Mouse (Mus musculus) MEL (cell line): ENCODE measurements around the gene Wnt9a. TPM values are rescaled to one million over a fixed set of nuclear protein-coding genes. Genes with fewer than 3 reads are reported as not detected.

ENCODE experiments used
- DNase-seq: peaks from one replicate; pipeline ENCODE4 v3.0.0; 2011; ENCODE audit warnings: low read depth, low spot score
- H3K27ac ChIP-seq: 2 replicates; pipeline ENCODE4 v1.5.1; 2012; ENCODE audit warnings: low read depth, mild to moderate bottlenecking, control low read depth, low read length, moderate library complexity; ENCODE audit not compliant: control insufficient read depth
- H3K27me3 ChIP-seq, 2 experiments: fragments of 150-350 bp in 1 of 2; sonication (generic) in 1 of 2; 2 replicates each; pipeline ENCODE4 v1.6.1; 2012; ENCODE audit warnings: low read length in 2 of 2, mild to moderate bottlenecking in 2 of 2, improper control_type of control experiment in 1 of 2, moderate library complexity in 1 of 2; ENCODE audit not compliant: insufficient read depth in 2 of 2, control insufficient read depth in 1 of 2
- H3K36me3 ChIP-seq, 2 experiments: 2 replicates each; pipeline ENCODE4 v1.6.1; 2012 to 2014; ENCODE audit warnings: low read length in 2 of 2, improper control_type of control experiment in 1 of 2, inconsistent platforms in 1 of 2, mild to moderate bottlenecking in 1 of 2; ENCODE audit not compliant: insufficient read depth in 2 of 2, control insufficient read depth in 1 of 2
- H3K4me1 ChIP-seq, 2 experiments: fragments of 150-350 bp in 1 of 2; sonication (generic) in 1 of 2; 2 replicates each; pipeline ENCODE4 v1.6.1; 2012; ENCODE audit warnings: low read length in 2 of 2, improper control_type of control experiment in 1 of 2, mild to moderate bottlenecking in 1 of 2; ENCODE audit not compliant: insufficient read depth in 2 of 2, control insufficient read depth in 1 of 2
- H3K4me3 ChIP-seq, 2 experiments: fragments of 150-350 bp in 1 of 2; sonication (generic) in 1 of 2; 2 replicates each; pipeline ENCODE4 v1.5.1; 2012; ENCODE audit warnings: low read depth in 2 of 2, low read length in 2 of 2, mild to moderate bottlenecking in 2 of 2, moderate library complexity in 2 of 2, control low read depth in 1 of 2, improper control_type of control experiment in 1 of 2; ENCODE audit not compliant: control insufficient read depth in 1 of 2, insufficient read depth in 1 of 2
- H3K79me2 ChIP-seq: 2 replicates; pipeline ENCODE4 v1.6.1; 2012; ENCODE audit warnings: mild to moderate bottlenecking, low read length, moderate library complexity; ENCODE audit not compliant: control insufficient read depth, poor library complexity, insufficient read depth
- H3K9ac ChIP-seq: 2 replicates; pipeline ENCODE4 v1.6.1; 2012; ENCODE audit warnings: low read depth, mild to moderate bottlenecking, control low read depth, low read length, moderate library complexity; ENCODE audit not compliant: control insufficient read depth, poor library complexity, severe bottlenecking
- H3K9me3 ChIP-seq: fragments of 150-350 bp; sonication (generic); replicated peaks from 2 replicates; pipeline ENCODE4 v1.6.1; 2012; ENCODE audit warnings: mild to moderate bottlenecking, low read length, improper control_type of control experiment, moderate library complexity; ENCODE audit not compliant: insufficient read depth
- BHLHE40 ChIP-seq: IDR thresholded peaks from 2 replicates; pipeline ENCODE4 v1.6.1; 2012; ENCODE audit warnings: low read depth, mild to moderate bottlenecking, inconsistent platforms, low read length, improper control_type of control experiment, borderline replicate concordance
- ELF1 ChIP-seq: IDR thresholded peaks from 2 replicates; pipeline ENCODE4 v1.6.1; 2014; ENCODE audit warnings: low read depth, mild to moderate bottlenecking, inconsistent platforms, low read length, improper control_type of control experiment, moderate library complexity
- HCFC1 ChIP-seq: IDR thresholded peaks from 2 replicates; pipeline ENCODE4 v1.6.1; 2012; ENCODE audit warnings: low read depth, mild to moderate bottlenecking, inconsistent platforms, low read length, improper control_type of control experiment, moderate library complexity
- MAX ChIP-seq: IDR thresholded peaks from 2 replicates; pipeline ENCODE4 v1.6.1; 2011; ENCODE audit warnings: low read length, improper control_type of control experiment
- MAZ ChIP-seq: IDR thresholded peaks from 2 replicates; pipeline ENCODE4 v1.6.1; 2012; ENCODE audit warnings: low read depth, mild to moderate bottlenecking, inconsistent platforms, low read length, improper control_type of control experiment
- MEF2A ChIP-seq: IDR thresholded peaks from 2 replicates; pipeline ENCODE4 v1.6.1; 2014; ENCODE audit warnings: low read depth, mild to moderate bottlenecking, inconsistent platforms, low read length, improper control_type of control experiment; ENCODE audit not compliant: poor library complexity, insufficient replicate concordance, severe bottlenecking; ENCODE audit errors: extremely low read depth
- MYB ChIP-seq: IDR thresholded peaks from 2 replicates; pipeline ENCODE4 v1.6.1; 2011; ENCODE audit warnings: mild to moderate bottlenecking, low read depth, low read length, improper control_type of control experiment
- MYC ChIP-seq: IDR thresholded peaks from 2 replicates; pipeline ENCODE4 v1.6.1; 2011; ENCODE audit warnings: low read depth, mild to moderate bottlenecking, low read length, improper control_type of control experiment, moderate library complexity
- NELFE ChIP-seq: IDR thresholded peaks from 2 replicates; pipeline ENCODE4 v1.6.1; 2011; ENCODE audit warnings: low read depth, low read length, improper control_type of control experiment
- NRF1 ChIP-seq: IDR thresholded peaks from 2 replicates; pipeline ENCODE4 v1.6.1; 2014; ENCODE audit warnings: low read depth, mild to moderate bottlenecking, inconsistent platforms, low read length, improper control_type of control experiment, moderate library complexity; ENCODE audit not compliant: poor library complexity, insufficient read depth, severe bottlenecking
- POLR2AphosphoS5 ChIP-seq: IDR thresholded peaks from 2 replicates; pipeline ENCODE4 v1.6.1; 2012; ENCODE audit warnings: low read depth, borderline replicate concordance, mild to moderate bottlenecking, inconsistent platforms, low read length, moderate library complexity, mixed read lengths
- RCOR1 ChIP-seq: IDR thresholded peaks from 2 replicates; pipeline ENCODE4 v1.6.1; 2012; ENCODE audit warnings: low read depth, mild to moderate bottlenecking, inconsistent platforms, low read length, improper control_type of control experiment
- TBP ChIP-seq: IDR thresholded peaks from 2 replicates; pipeline ENCODE4 v1.8.0; 2011; ENCODE audit warnings: low read depth, low read length, improper control_type of control experiment
- ZKSCAN1 ChIP-seq: IDR thresholded peaks from 2 replicates; pipeline ENCODE4 v1.6.1; 2012; ENCODE audit warnings: low read depth, mild to moderate bottlenecking, inconsistent platforms, low read length, improper control_type of control experiment, moderate library complexity
- polyA plus RNA-seq, 2 experiments: library from polyadenylated mRNA; stranded (reverse) in 1 of 2; unstranded in 1 of 2; fragments of >175 nt in 1 of 2; fragments of >200 nt in 1 of 2; gene quantifications; 2 replicates each; pipeline versions ENCODE4 v1.2.1 to v1.2.4; 2012; ENCODE audit warnings: low replicate concordance in 2 of 2, low read depth in 1 of 2; ENCODE audit not compliant: insufficient read length in 2 of 2, insufficient read depth in 1 of 2, missing spikeins in 1 of 2
- total RNA-seq: library from RNA; depleted of rRNA; stranded (reverse); fragments of 300-350 nt; gene quantifications from 2 replicates; pipeline ENCODE4 v1.2.3, GENCODE M21; 2012; rRNA removed

The Wnt9a gene
- total and polyA plus RNA-seq, 3 experiments, result not detected

- TF ChIP-seq MAX, result no peak
- TF ChIP-seq ELF1, result no peak
- no peak for TF ChIP-seq NELFE
- TF ChIP-seq, all 39 proteins: peak for 0
Observed at GRCm38 (mm10) chr11:59377999-59378398, 71.3 kb downstream of the Wnt9a start (continued).

- Histone ChIP-seq H3K79me2 (no peaks in the 10 kb centered on the region), H3K9me3 (no peaks in the 10 kb centered on the region), H3K9ac (no peak overlapping the region), H3K27ac (no peak overlapping the region), H3K4me3 (no peak overlapping the region), H3K27me3 (peaks cover 11 to 24% of the 10 kb centered on the region in 2 experiments), H3K36me3 (no peaks in the 10 kb centered on the region)
- DNase-seq, result no peak
- TF ChIP-seq NRF1, result no peak
- TF ChIP-seq TBP, result no peak
- no peak for TF ChIP-seq BHLHE40
- TF ChIP-seq MEF2A, result no peak
- TF ChIP-seq HCFC1, result no peak
- no peak for TF ChIP-seq RCOR1
- no peak for TF ChIP-seq MYC
- no peak for TF ChIP-seq POLR2AphosphoS5
- TF ChIP-seq ELF1, result no peak
- no peak for TF ChIP-seq MYB
- no peak for TF ChIP-seq MAZ
- TF ChIP-seq ZKSCAN1, result no peak
- TF ChIP-seq, all 39 proteins: peak for 0
- H3K4me1 ChIP-seq, result no peaks in the 10 kb centered on the region
Observed at GRCm38 (mm10) chr11:59379547-59379946, 72.8 kb downstream of the Wnt9a start.

Other genes with a start within 250 kb of the Wnt9a start
- gene Obscn, start 170.5 kb upstream of the Wnt9a start, total RNA-seq, result 0.20 and 0.54 TPM in 2 replicates
- gene Obscn, start 170.5 kb upstream of the Wnt9a start, polyA plus RNA-seq, result under 1 TPM in 1 of 2 experiments, not detected in 1; 0.08 TPM
- 14.9 and 18.8 TPM in 2 replicates for gene Iba57, start 143.2 kb upstream of the Wnt9a start, total RNA-seq
- 10 to 100 TPM in 1 of 2 experiments, not detected in 1; 14.7 TPM for gene Iba57, start 143.2 kb upstream of the Wnt9a start, polyA plus RNA-seq
- 0.08 TPM in 1 of 2 replicates, not detected in the other for gene Gjc2, start 123.7 kb upstream of the Wnt9a start, total RNA-seq
- under 1 TPM in 1 of 2 experiments, not detected in 1; 0.07 TPM for gene Gjc2, start 123.7 kb upstream of the Wnt9a start, polyA plus RNA-seq
- 249 and 295 TPM in 2 replicates for gene Guk1, start 114.7 kb upstream of the Wnt9a start, total RNA-seq
- gene Guk1, start 114.7 kb upstream of the Wnt9a start, polyA plus RNA-seq, result 100 to 1,000 TPM in 1 of 2 experiments, not detected in 1; 215 TPM
- gene Mrpl55, start 104.4 kb upstream of the Wnt9a start, total RNA-seq, result 75.0 and 75.5 TPM in 2 replicates
- gene Mrpl55, start 104.4 kb upstream of the Wnt9a start, polyA plus RNA-seq, result 10 to 100 TPM in 1 of 2 experiments, not detected in 1; 68.5 TPM
- gene 2310033P09Rik, start 98.6 kb upstream of the Wnt9a start, total RNA-seq, result 29.7 and 35.5 TPM in 2 replicates
- gene 2310033P09Rik, start 98.6 kb upstream of the Wnt9a start, polyA plus RNA-seq, result 10 to 100 TPM in 1 of 2 experiments, not detected in 1; 59.8 TPM
- 541 and 555 TPM in 2 replicates for gene Arf1, start 78.7 kb upstream of the Wnt9a start, total RNA-seq
- gene Arf1, start 78.7 kb upstream of the Wnt9a start, polyA plus RNA-seq, result 100 to 1,000 TPM in 1 of 2 experiments, not detected in 1; 617 TPM
- gene Wnt3a, start 16.2 kb upstream of the Wnt9a start, total RNA-seq, result not detected in 2 replicates
- not detected for gene Wnt3a, start 16.2 kb upstream of the Wnt9a start, polyA plus RNA-seq
- gene Prss38, start 68.7 kb downstream of the Wnt9a start, total RNA-seq, result not detected in 2 replicates
- gene Prss38, start 68.7 kb downstream of the Wnt9a start, polyA plus RNA-seq, result not detected
- gene Jmjd4, start 143.1 kb downstream of the Wnt9a start, total RNA-seq, result 14.3 and 18.1 TPM in 2 replicates
- 10 to 100 TPM in 1 of 2 experiments, not detected in 1; 14.5 TPM for gene Jmjd4, start 143.1 kb downstream of the Wnt9a start, polyA plus RNA-seq
- 51.0 and 54.1 TPM in 2 replicates for gene Snap47, start 144.3 kb downstream of the Wnt9a start, total RNA-seq
- 10 to 100 TPM in 1 of 2 experiments, not detected in 1; 57.9 TPM for gene Snap47, start 144.3 kb downstream of the Wnt9a start, polyA plus RNA-seq
- gene Zfp867, start 165.5 kb downstream of the Wnt9a start, total RNA-seq, result 0.12 TPM in 1 of 2 replicates, not detected in the other
- 1 to 10 TPM in 1 of 2 experiments, not detected in 1; 1.3 TPM for gene Zfp867, start 165.5 kb downstream of the Wnt9a start, polyA plus RNA-seq
- gene Zkscan17, start 219.8 kb downstream of the Wnt9a start, total RNA-seq, result 31.7 and 31.8 TPM in 2 replicates
- 10 to 100 TPM in 1 of 2 experiments, not detected in 1; 49.6 TPM for gene Zkscan17, start 219.8 kb downstream of the Wnt9a start, polyA plus RNA-seq
- not detected in 2 replicates for gene Nlrp3, start 234.6 kb downstream of the Wnt9a start, total RNA-seq
- gene Nlrp3, start 234.6 kb downstream of the Wnt9a start, polyA plus RNA-seq, result not detected